Mouse (Mus musculus) gastrocnemius, adult 2 months (tissue): ENCODE data around the gene Tango6. TPM values are rescaled to one million over a fixed set of nuclear protein-coding genes. Genes with fewer than 3 reads are reported as not detected.

ENCODE experiments used
- DNase-seq: peaks from one replicate; pipeline ENCODE4 v3.0.0; 2022
- H3K27ac ChIP-seq: fragments of 200-600 bp; 2 replicates; pipeline ENCODE4 v1.8.1; 2022; ENCODE audit warnings: mild to moderate bottlenecking
- H3K4me3 ChIP-seq: fragments of 200-600 bp; 2 replicates; pipeline ENCODE4 v1.8.1; 2022; ENCODE audit warnings: mild to moderate bottlenecking, moderate library complexity
- CTCF ChIP-seq: fragments of 200-600 bp; IDR thresholded peaks from 2 replicates; pipeline ENCODE4 v1.8.1; 2022; ENCODE audit warnings: antibody characterized with exemption, mild to moderate bottlenecking, moderate library complexity
- intact Hi-C: fragments of 180-260 bp; cut with DNase I; formaldehyde crosslinking; loops from one replicate; pipeline ENCODE4 v1.15.1; 2025
- total RNA-seq, 2 experiments: library from RNA; stranded (reverse); gene quantifications; 2 replicates each; pipeline ENCODE4 v1.2.3; 2021

Gene Tango6
- total RNA-seq, 2 experiments from 2014 or later: 12.2 to 12.7 TPM

DNA sequence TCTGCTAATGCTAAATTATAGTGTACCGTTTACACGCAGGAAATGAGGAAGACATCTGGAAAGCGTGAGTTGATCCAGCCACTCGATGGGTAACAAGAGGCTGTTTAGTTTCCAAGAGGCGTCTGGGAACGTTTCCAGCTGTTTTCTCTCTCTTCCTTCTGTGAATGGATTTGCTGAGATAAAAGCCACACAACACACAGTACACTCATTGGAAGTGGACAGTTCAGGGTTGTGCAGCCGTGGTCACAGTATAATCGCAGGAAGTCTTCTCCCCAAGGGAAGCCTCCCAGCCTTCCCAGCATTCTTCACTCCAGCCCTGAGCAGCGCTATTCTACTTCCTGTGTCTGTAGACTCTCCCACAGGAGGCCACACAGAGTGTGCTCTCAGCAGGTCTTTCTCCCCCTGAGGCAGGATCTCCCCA lies 22.0 kb downstream of the Tango6 start:
- DNase-seq: peak; percentile 64
- H3K27ac ChIP-seq: peak overlapping the region; percentile 85
- intact Hi-C loops: no loop called here
- TF ChIP-seq CTCF: no peak
- H3K4me3 ChIP-seq: peak overlapping the region; percentile 44

GRCm38 (mm10) chr8:106706194-106706593 lies 23.3 kb downstream of the Tango6 start:
- TF ChIP-seq CTCF: no peak
- intact Hi-C loops: no loop called here
- no peak for DNase-seq
- no peak overlapping the region for H3K4me3 ChIP-seq
- H3K27ac ChIP-seq: peak overlapping the region; percentile 85

DNA sequence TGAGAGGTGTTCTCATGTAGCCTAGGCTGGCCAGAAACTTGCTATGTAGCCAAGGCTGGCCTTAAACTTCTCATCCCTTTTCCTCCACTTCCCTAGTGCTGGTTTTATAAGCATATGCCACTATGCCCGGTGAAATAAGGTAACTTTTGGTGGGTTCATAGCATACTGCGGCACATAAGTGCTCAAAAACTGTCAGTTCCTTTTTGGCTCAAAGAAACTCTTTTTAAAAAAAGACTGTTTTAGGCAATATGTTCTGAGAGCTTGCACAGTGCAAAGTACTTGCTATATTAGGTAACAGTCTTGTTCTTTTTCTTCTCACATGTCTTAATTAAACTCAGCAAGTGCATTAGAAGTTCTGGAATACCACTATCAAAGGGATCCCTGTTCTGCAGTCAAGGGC lies 27.1 kb downstream of the Tango6 start:
- intact Hi-C loops: no loop called here
- no peak for TF ChIP-seq CTCF
- no peak overlapping the region for H3K27ac ChIP-seq
- H3K4me3 ChIP-seq: no peak overlapping the region
- no peak for DNase-seq

- Histone ChIP-seq H3K27ac (peak overlapping the region; percentile 21; the same call in 1 of the 2 replicates), H3K4me3 (no peak overlapping the region)
- DNase-seq: no peak
- intact Hi-C loops: no loop called here
- no peak for TF ChIP-seq CTCF
Measured at GRCm38 (mm10) chr8:106712487-106712886, 29.6 kb downstream of the Tango6 start.

GRCm38 (mm10) chr8:106714297-106714696 lies 31.4 kb downstream of the Tango6 start:
- no peak for TF ChIP-seq CTCF
- DNase-seq: no peak
- Histone ChIP-seq H3K27ac (peak overlapping the region; percentile 12; the same call in 1 of the 2 replicates), H3K4me3 (no peak overlapping the region)
- intact Hi-C loops: no loop called here

DNA sequence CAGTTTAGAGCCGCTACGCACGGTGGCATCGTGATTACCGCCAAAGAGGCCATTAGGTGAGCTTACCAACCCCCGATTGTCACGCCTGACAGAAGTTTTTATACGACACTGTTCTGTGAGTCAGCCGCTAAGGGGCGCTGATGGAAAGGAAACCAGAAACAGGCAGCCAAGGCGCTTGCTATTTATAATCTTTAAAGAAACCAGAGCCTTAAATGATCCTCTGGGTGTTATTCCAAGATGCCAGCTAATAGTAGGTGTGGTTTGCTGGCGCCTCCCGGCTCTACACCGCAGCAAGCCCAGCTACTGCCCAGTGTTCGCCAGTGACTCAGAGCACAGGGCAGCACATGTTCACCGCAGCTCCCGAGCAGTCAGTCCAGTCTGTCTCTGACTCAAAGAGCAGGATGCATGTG lies 35.2 kb downstream of the Tango6 start:
- intact Hi-C loops: loop anchor here (1.0 to 5.0 kb wide), 2 partner anchors 154 to 169 kb away; partner anchors contain the start of gene Has3
- H3K27ac ChIP-seq: peak overlapping the region; percentile 88
- DNase-seq: peak; percentile 89
- TF ChIP-seq CTCF: peak; percentile 93
- peak overlapping the region; percentile 56 for H3K4me3 ChIP-seq

DNA sequence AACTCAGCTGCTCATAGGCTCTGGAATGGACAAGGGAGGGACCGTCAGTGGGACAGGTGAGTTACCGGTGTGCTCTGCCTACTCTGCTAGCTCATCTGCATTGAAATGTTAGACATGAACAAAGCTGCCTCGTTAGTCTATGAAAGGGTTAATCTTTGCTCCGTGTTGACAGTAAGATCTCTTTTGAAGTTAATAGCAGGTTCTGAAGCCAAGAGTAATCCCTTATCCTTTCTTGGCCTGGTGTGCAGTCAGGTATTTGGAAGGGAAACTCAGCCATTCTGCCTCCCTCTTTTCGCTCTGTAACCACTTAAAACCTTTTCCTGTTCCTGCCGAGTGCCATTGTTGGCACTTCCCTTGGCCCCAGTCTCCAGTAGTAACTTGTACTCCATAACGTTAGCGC lies 38.1 kb downstream of the Tango6 start:
- intact Hi-C loops: no loop called here
- Histone ChIP-seq H3K4me3 (no peak overlapping the region), H3K27ac (peak overlapping the region; percentile 32)
- TF ChIP-seq CTCF: no peak
- DNase-seq: no peak

GRCm38 (mm10) chr8:106722453-106722852 lies 39.6 kb downstream of the Tango6 start:
- no peak for TF ChIP-seq CTCF
- DNase-seq: no peak
- intact Hi-C loops: no loop called here
- peak overlapping the region; percentile 28; the same call in 1 of the 2 replicates for H3K27ac ChIP-seq
- no peak overlapping the region for H3K4me3 ChIP-seq

- no peak for DNase-seq
- H3K27ac ChIP-seq: no peak overlapping the region
- intact Hi-C loops: no loop called here
- H3K4me3 ChIP-seq: no peak overlapping the region
- no peak for TF ChIP-seq CTCF
Measured at GRCm38 (mm10) chr8:106723921-106724320, 41.1 kb downstream of the Tango6 start.

DNA sequence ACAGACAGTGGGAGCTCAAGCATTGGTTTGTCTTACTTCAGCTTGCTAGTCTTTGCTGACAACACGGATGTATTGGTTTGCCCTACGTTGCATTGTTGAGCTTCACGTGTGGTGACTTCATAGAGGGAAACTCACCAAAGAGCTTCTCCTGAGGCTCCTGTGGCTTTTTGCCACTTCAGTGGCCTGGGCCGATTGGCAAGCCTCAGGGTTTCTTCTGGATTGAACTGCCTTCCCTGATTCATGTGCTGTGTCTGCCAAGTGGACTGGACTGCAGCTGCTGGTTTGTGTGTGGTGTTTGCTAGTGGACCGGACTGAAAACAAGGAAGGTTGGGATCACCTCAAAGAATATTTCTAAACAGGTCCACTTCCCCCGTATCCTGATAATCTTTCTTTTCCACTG lies 43.7 kb downstream of the Tango6 start:
- intact Hi-C loops: no loop called here
- DNase-seq: no peak
- H3K4me3 ChIP-seq: no peak overlapping the region
- H3K27ac ChIP-seq: peak overlapping the region; percentile 46
- no peak for TF ChIP-seq CTCF

DNA sequence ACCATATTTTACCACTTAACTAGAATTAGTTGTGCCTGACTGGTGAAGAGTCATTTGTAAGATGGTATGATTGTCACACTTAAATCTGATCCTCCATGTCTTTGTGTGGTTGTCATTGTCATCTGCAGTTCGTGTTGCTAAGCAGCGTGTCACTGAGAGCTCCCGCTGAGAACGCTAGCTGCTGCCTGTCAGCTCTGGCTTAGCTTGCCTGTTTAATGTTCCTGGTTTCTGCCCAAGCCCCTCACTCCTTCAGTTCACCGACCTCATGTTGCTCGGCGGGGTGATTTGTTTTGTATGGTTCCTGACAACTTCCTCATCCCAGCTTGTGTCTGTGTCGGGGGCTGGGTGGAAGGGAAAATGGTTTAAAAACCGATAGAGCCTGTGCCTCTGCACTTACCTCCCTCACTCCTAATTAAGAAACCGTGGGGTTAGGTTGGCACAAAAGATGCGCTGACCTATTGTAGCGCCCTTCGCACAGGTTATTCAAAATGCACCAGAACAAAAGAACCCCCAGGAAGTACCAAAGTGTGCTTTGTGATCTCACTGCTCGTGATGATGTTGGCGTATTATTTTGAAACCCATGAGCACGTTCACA lies 44.5 kb downstream of the Tango6 start:
- TF ChIP-seq CTCF: no peak
- Histone ChIP-seq H3K4me3 (no peak overlapping the region), H3K27ac (peak overlapping the region; percentile 38; the same call in 1 of the 2 replicates)
- intact Hi-C loops: no loop called here
- DNase-seq: no peak

GRCm38 (mm10) chr8:106727889-106728288 lies 45.0 kb downstream of the Tango6 start:
- no peak for TF ChIP-seq CTCF
- intact Hi-C loops: no loop called here
- H3K27ac ChIP-seq: peak overlapping the region; percentile 12
- DNase-seq: no peak
- no peak overlapping the region for H3K4me3 ChIP-seq

DNA sequence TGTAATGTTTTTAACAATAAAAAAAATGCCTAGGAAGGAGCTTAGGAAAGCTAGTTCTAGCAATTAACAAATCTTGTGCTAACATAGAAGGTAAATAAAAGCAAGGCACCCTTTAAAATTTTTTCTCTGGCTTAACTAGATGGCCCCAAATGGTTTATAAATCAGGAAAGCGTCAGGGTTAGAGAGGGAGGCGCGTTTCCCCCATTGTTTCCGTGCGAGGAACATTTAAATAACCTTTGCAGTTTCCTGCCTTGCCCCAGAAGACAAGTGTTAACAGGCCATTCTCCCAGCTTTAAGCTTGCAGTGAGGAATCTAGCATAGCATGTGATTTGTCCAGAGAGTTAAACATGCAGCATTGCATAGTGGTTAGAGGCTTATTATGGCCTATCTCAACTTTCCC lies 50.1 kb downstream of the Tango6 start:
- H3K27ac ChIP-seq: peak overlapping the region; percentile 92
- no peak for DNase-seq

DNA sequence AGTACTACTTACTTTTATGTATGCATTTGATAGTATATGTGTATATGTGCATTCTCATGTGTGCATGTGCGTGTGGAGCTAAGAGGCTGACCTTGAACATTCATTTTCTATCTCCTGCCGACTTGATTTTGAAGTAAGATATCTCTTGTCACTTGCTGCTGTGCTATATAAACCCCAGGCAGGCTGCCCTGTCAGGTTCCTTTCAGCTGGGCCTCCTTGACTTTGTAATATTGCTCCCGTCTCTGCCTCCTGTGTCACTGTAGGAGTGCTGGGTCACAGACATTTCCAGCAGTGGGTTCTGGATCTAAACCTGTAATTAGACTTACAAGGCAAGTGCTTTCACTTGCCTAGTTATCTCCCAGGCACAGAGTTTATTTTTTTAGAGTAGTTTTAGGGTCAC lies 50.8 kb downstream of the Tango6 start:
- no peak for TF ChIP-seq CTCF
- intact Hi-C loops: loop anchor here (5.0 kb wide), 1 partner anchor 39 kb away; no protein-coding TSS in a partner anchor
- peak; percentile 68 for DNase-seq
- H3K4me3 ChIP-seq: peak overlapping the region; percentile 30
- H3K27ac ChIP-seq: peak overlapping the region; percentile 92

More for the DNA sequence above, 50.1 kb downstream of the Tango6 start:
- no peak overlapping the region for H3K4me3 ChIP-seq
- intact Hi-C loops: loop anchor here (5.0 kb wide), 1 partner anchor 39 kb away; no protein-coding TSS in a partner anchor
- no peak for TF ChIP-seq CTCF
